Mouse (Mus musculus): ENCODE measurements around the gene Agt. TPM values are rescaled to one million over a fixed set of nuclear protein-coding genes. Genes with fewer than 3 reads are reported as not detected.

Agt gene
- polyA plus RNA-seq, 1 experiment: 91.6 TPM

- WGBS: 86% methylated on average over 11 of the region's 11 CpGs
Measured at GRCm38 (mm10) chr8:124526261-124526660, 43.2 kb downstream of the Agt start.

DNA sequence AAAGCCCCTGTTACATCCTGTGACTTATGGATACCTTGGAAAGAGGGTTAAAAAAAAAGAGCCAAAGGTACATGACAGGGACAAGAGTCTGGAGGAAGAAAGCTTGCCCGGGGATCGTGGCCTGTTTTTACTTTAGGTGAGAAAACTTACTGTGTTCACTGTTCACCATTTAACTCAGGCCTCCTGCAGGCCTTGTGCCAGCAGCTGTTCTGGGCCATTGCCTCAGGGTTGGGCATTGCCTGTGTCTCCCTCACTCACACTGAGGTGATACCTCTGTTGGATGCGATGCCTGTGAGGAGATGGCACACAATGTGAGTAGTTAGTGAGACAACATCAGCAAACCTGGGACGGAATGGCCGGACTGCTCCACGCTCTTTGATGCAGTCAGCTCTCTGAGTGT, 47.6 kb downstream of the Agt start:
- WGBS: 62% methylated on average over 6 of the region's 6 CpGs
- Histone ChIP-seq H3K36me3 (ENCODE audit: control insufficient read depth, insufficient read depth, low read length) (no peaks in the 10 kb centered on the region; the same call in 1 of the 2 replicates), H3K4me3 (ENCODE audit: insufficient read depth, low read depth, low read length) (no peak overlapping the region), H3K27ac (ENCODE audit: insufficient read depth, low read depth, low read length) (no peak overlapping the region), H3K4me1 (ENCODE audit: control insufficient read depth, insufficient read depth, low read length) (peaks cover 10% of the 10 kb centered on the region; the same call in 1 of the 2 replicates), H3K27me3 (replicated peaks; ENCODE audit: control insufficient read depth, insufficient read depth, low read length) (no peaks in the 10 kb centered on the region)
- TF ChIP-seq POLR2A (IDR thresholded peaks at IDR 0.05; ENCODE audit: low read depth, low read length) (no peak), CTCF (conservative IDR thresholded peaks at IDR 0.05; ENCODE audit: insufficient read depth, insufficient read length, low read depth, low read length) (no peak)
- peak; percentile 80 for DNase-seq

More at GRCm38 (mm10) chr8:124526261-124526660, 43.2 kb downstream of the Agt start:
- Histone ChIP-seq H3K4me1 (ENCODE audit: control insufficient read depth, insufficient read depth, low read length) (peaks cover 9% of the 10 kb centered on the region; the same call in 1 of the 2 replicates), H3K4me3 (ENCODE audit: insufficient read depth, low read depth, low read length) (no peak overlapping the region), H3K27me3 (replicated peaks; ENCODE audit: control insufficient read depth, insufficient read depth, low read length) (no peaks in the 10 kb centered on the region), H3K27ac (ENCODE audit: insufficient read depth, low read depth, low read length) (no peak overlapping the region), H3K36me3 (ENCODE audit: control insufficient read depth, insufficient read depth, low read length) (no peaks in the 10 kb centered on the region; the same call in 1 of the 2 replicates)
- TF ChIP-seq POLR2A (IDR thresholded peaks at IDR 0.05; ENCODE audit: low read depth, low read length): no peak
- TF ChIP-seq CTCF (conservative IDR thresholded peaks at IDR 0.05; ENCODE audit: insufficient read depth, insufficient read length, low read depth, low read length): no peak
- DNase-seq: no peak

DNA sequence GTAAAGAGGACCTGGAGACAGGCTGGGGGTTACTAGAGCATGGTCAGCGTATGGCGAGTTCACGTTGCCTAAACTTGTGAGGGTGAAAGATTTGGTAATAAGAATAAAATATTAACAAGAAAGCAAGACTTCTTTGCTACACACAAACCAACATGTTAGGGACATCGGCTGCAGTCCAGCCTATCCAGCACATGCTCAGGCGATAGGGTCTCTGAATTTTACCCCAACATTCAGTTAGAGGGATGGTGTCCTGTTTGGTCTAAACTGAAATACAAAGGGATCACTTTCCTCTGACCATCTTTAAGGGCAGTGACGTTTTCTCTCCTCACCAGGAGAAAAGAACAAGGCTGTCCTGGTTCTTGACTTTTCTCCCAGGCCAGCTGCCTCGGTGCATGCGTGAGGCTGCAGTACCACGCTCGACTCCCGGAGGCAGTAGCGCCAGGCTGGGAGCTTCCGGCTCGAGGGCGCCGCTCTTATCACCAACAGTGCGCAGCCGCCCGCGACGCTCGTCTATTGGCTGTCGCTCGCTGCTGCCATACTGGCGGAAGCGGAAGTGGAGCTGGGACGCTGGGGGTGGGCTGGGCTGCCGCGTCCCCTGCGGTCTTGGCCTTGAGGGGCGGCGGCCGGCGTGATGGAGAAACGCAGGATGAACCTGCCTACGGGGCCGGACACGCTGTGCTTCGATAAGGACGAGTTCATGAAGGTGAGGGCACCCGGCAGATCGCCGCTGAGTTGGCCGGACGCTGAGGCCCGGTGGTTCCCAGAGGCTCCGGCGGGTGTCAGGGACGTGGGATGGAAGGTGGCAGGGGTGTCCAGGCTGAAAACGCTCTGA, 49.0 kb downstream of the Agt start, which contains the start of gene Cog2:
Gene Cog2 (plus strand): TSS at position 519 of the 832 bp plus-strand sequence.
- TF ChIP-seq CTCF (conservative IDR thresholded peaks at IDR 0.05; ENCODE audit: insufficient read depth, insufficient read length, low read depth, low read length) (peak; percentile 84), POLR2A (IDR thresholded peaks at IDR 0.05; ENCODE audit: low read depth, low read length) (peak; percentile 63)
- WGBS: 11% methylated on average over 50 of the region's 50 CpGs
- peak; percentile 94 for DNase-seq
- H3K27me3 ChIP-seq (replicated peaks; ENCODE audit: control insufficient read depth, insufficient read depth, low read length): no peaks in the 10 kb centered on the region
- H3K4me1 ChIP-seq (ENCODE audit: control insufficient read depth, insufficient read depth, low read length): peaks cover 10% of the 10 kb centered on the region; the same call in 1 of the 2 replicates
- H3K27ac ChIP-seq (ENCODE audit: insufficient read depth, low read depth, low read length): no peak within 1 kb of the TSS
- H3K4me3 ChIP-seq (ENCODE audit: insufficient read depth, low read depth, low read length): peak within 1 kb of the TSS; percentile 75
- H3K36me3 ChIP-seq (ENCODE audit: control insufficient read depth, insufficient read depth, low read length): no peaks in the 10 kb centered on the region; the same call in 1 of the 2 replicates

DNA sequence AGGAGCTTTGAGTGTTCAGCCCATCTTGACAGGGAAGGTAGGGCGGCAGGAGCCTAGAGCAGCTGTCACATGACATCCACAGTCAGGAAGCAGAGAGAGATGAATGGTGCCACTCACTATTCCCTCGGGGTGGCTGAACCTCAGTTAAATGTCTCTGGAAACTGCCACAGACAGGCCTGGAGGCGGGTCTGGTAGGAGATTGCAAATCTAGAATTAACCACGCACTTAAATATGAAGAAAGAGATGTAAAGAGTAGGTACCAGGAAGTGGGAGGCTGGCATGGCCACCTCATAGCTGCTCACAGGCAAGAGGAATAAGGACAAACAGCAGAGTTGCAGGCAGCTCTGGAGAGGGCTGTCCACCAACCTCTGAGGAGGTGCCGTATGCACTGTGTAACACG, 52.4 kb downstream of the Agt start:
- H3K36me3 ChIP-seq (ENCODE audit: control insufficient read depth, insufficient read depth, low read length): no peaks in the 10 kb centered on the region
- no peak for DNase-seq
- WGBS: 71% methylated on average over 6 of the region's 6 CpGs
- no peaks in the 10 kb centered on the region for H3K27me3 ChIP-seq (replicated peaks; ENCODE audit: control insufficient read depth, insufficient read depth, low read length)
- no peak overlapping the region for H3K27ac ChIP-seq (ENCODE audit: insufficient read depth, low read depth, low read length)
- peaks cover 9% of the 10 kb centered on the region; the same call in 1 of the 2 replicates for H3K4me1 ChIP-seq (ENCODE audit: control insufficient read depth, insufficient read depth, low read length)
- TF ChIP-seq CTCF (conservative IDR thresholded peaks at IDR 0.05; ENCODE audit: insufficient read depth, insufficient read length, low read depth, low read length): no peak
- no peak overlapping the region for H3K4me3 ChIP-seq (ENCODE audit: insufficient read depth, low read depth, low read length)

DNA sequence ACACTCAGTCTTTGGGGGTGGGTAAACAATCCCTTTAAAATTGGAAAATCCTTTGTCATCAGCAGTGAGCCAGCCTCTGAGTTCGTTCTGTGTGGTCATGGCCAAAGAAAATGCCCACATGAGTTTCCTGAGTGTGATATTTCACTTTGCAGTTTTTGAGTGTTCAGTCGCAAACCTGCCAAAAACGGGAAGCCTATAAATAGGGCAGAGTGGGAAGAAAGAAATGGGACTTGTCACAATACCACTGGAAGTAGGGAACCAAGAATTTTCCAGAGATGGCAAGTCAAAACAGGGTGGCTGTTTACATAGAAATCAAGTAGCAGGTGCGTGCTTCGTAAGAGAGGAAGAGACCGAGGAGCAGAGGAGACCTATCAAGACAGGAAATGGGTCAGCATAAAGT, 53.0 kb downstream of the Agt start:
- no peaks in the 10 kb centered on the region for H3K36me3 ChIP-seq (ENCODE audit: control insufficient read depth, insufficient read depth, low read length)
- WGBS: 55% methylated on average over 6 of the region's 6 CpGs
- TF ChIP-seq CTCF (conservative IDR thresholded peaks at IDR 0.05; ENCODE audit: insufficient read depth, insufficient read length, low read depth, low read length) (no peak), POLR2A (IDR thresholded peaks at IDR 0.05; ENCODE audit: low read depth, low read length) (no peak)
- H3K27me3 ChIP-seq (replicated peaks; ENCODE audit: control insufficient read depth, insufficient read depth, low read length): no peaks in the 10 kb centered on the region
- H3K4me3 ChIP-seq (ENCODE audit: insufficient read depth, low read depth, low read length): no peak overlapping the region
- no peak for DNase-seq
- no peak overlapping the region for H3K27ac ChIP-seq (ENCODE audit: insufficient read depth, low read depth, low read length)
- H3K4me1 ChIP-seq (ENCODE audit: control insufficient read depth, insufficient read depth, low read length): peaks cover 3% of the 10 kb centered on the region; the same call in 1 of the 2 replicates

GRCm38 (mm10) chr8:124516039-124516438, 53.5 kb downstream of the Agt start:
- Histone ChIP-seq H3K27ac (ENCODE audit: insufficient read depth, low read depth, low read length) (no peak overlapping the region), H3K4me1 (ENCODE audit: control insufficient read depth, insufficient read depth, low read length) (no peaks in the 10 kb centered on the region), H3K4me3 (ENCODE audit: insufficient read depth, low read depth, low read length) (no peak overlapping the region), H3K27me3 (replicated peaks; ENCODE audit: control insufficient read depth, insufficient read depth, low read length) (no peaks in the 10 kb centered on the region), H3K36me3 (ENCODE audit: control insufficient read depth, insufficient read depth, low read length) (no peaks in the 10 kb centered on the region)
- TF ChIP-seq POLR2A (IDR thresholded peaks at IDR 0.05; ENCODE audit: low read depth, low read length) (no peak), CTCF (conservative IDR thresholded peaks at IDR 0.05; ENCODE audit: insufficient read depth, insufficient read length, low read depth, low read length) (no peak)
- 68% methylated on average over 3 of the region's 3 CpGs for WGBS
- DNase-seq: no peak

- Histone ChIP-seq H3K36me3 (ENCODE audit: control insufficient read depth, insufficient read depth, low read length) (no peaks in the 10 kb centered on the region), H3K4me3 (ENCODE audit: insufficient read depth, low read depth, low read length) (no peak overlapping the region), H3K27me3 (replicated peaks; ENCODE audit: control insufficient read depth, insufficient read depth, low read length) (no peaks in the 10 kb centered on the region; the same call in 1 of the 2 replicates), H3K4me1 (ENCODE audit: control insufficient read depth, insufficient read depth, low read length) (no peaks in the 10 kb centered on the region), H3K27ac (ENCODE audit: insufficient read depth, low read depth, low read length) (no peak overlapping the region)
- TF ChIP-seq CTCF (conservative IDR thresholded peaks at IDR 0.05; ENCODE audit: insufficient read depth, insufficient read length, low read depth, low read length) (no peak), POLR2A (IDR thresholded peaks at IDR 0.05; ENCODE audit: low read depth, low read length) (no peak)
- no peak for DNase-seq
- 74% methylated on average over 3 of the region's 3 CpGs for WGBS
Measured at GRCm38 (mm10) chr8:124509156-124509555, 60.4 kb downstream of the Agt start.
